Mouse (Mus musculus) adrenal gland (tissue): ENCODE data around the gene Stag1.

ENCODE experiments used
- intact Hi-C: fragments of 180-260 bp; cut with DNase I; formaldehyde crosslinking; loops from one replicate; pipeline ENCODE4 v1.15.1; 2025
- long read RNA-seq, 2 experiments: library from polyadenylated mRNA; unstranded; transcript quantifications; one replicate each; pipeline ENCODE4 v2.0.0; 2020; ENCODE audit warnings: borderline replicate concordance in 1 of 2; ENCODE audit not compliant: insufficient replicate concordance in 1 of 2

The Stag1 gene
- long read RNA-seq, experiment 1, partial matches to known transcripts: 3 of 11 reads
- long read RNA-seq, experiment 1, other reads (novel, unspliced or antisense): 3 of 11 reads
- long read RNA-seq, experiment 2, transcript Stag1-217 (1 exons, 3,607 nt): major isoform, 5 of 11 reads
- long read RNA-seq, experiment 2, partial matches to known transcripts: 4 of 11 reads
- long read RNA-seq, experiment 2, other reads (novel, unspliced or antisense): 1 of 11 reads

- intact Hi-C loops: no loop called here
Observed at GRCm38 (mm10) chr9:100597546-100597945, at the start of gene Stag1. TSS of gene Stag1 (plus strand) at chr9:100597798.

- intact Hi-C loops: loop anchor here (10.0 kb wide), 2 partner anchors 94 to 366 kb away; no protein-coding TSS in a partner anchor
Observed at GRCm38 (mm10) chr9:100548313-100548712, 49.3 kb upstream of the Stag1 start.

GRCm38 (mm10) chr9:100555686-100556085 lies 41.9 kb upstream of the Stag1 start:
- intact Hi-C loops: no loop called here

GRCm38 (mm10) chr9:100558023-100558573 lies 39.5 kb upstream of the Stag1 start:
- intact Hi-C loops: no loop called here

- intact Hi-C loops: no loop called here
Observed at GRCm38 (mm10) chr9:100558991-100559390, 38.6 kb upstream of the Stag1 start.

GRCm38 (mm10) chr9:100560251-100560890 lies 37.2 kb upstream of the Stag1 start:
- intact Hi-C loops: no loop called here

- intact Hi-C loops: no loop called here
Observed at GRCm38 (mm10) chr9:100569798-100570625, 27.6 kb upstream of the Stag1 start.

GRCm38 (mm10) chr9:100570626-100571233 lies 26.9 kb upstream of the Stag1 start, which contains the start of gene Slc35g2:
TSS of gene Slc35g2 (minus strand) at chr9:100571090.
- intact Hi-C loops: no loop called here

GRCm38 (mm10) chr9:100571511-100571910 lies 26.1 kb upstream of the Stag1 start:
- intact Hi-C loops: no loop called here

- intact Hi-C loops: no loop called here
Observed at GRCm38 (mm10) chr9:100573300-100573699, 24.3 kb upstream of the Stag1 start.

- intact Hi-C loops: no loop called here
Observed at GRCm38 (mm10) chr9:100573942-100574341, 23.7 kb upstream of the Stag1 start.

- intact Hi-C loops: no loop called here
Observed at GRCm38 (mm10) chr9:100580196-100580740, 17.3 kb upstream of the Stag1 start.

- intact Hi-C loops: no loop called here
Observed at GRCm38 (mm10) chr9:100581543-100582492, 15.8 kb upstream of the Stag1 start.

- intact Hi-C loops: no loop called here
Observed at GRCm38 (mm10) chr9:100582883-100583575, 14.6 kb upstream of the Stag1 start.

GRCm38 (mm10) chr9:100584031-100584430 lies 13.6 kb upstream of the Stag1 start:
- intact Hi-C loops: no loop called here

- intact Hi-C loops: no loop called here
Observed at GRCm38 (mm10) chr9:100590462-100590861, 7.1 kb upstream of the Stag1 start.

- intact Hi-C loops: no loop called here
Observed at GRCm38 (mm10) chr9:100596317-100596716, 1.3 kb upstream of the Stag1 start.

- intact Hi-C loops: no loop called here
Observed at GRCm38 (mm10) chr9:100599761-100600328, 2.2 kb downstream of the Stag1 start.

GRCm38 (mm10) chr9:100602130-100602529 lies 4.5 kb downstream of the Stag1 start:
- intact Hi-C loops: no loop called here
